Mouse (Mus musculus) MEL (cell line): ENCODE measurements around the gene Ung.

Experiments used
- E2F4 ChIP-seq: IDR thresholded peaks from 2 replicates; pipeline ENCODE4 v1.6.1; 2011; ENCODE audit warnings: low read depth, low read length, improper control_type of control experiment, borderline replicate concordance
- EP300 ChIP-seq, 2 experiments: IDR thresholded peaks; 2 replicates each; pipeline ENCODE4 v1.6.1; 2011; ENCODE audit warnings: improper control_type of control experiment in 2 of 2, low read length in 2 of 2, low read depth in 1 of 2, mild to moderate bottlenecking in 1 of 2
- POLR2A ChIP-seq, 2 experiments: IDR thresholded peaks; 2 replicates each; pipeline ENCODE4 v1.6.1; 2011 to 2012; ENCODE audit warnings: low read length in 2 of 2, mild to moderate bottlenecking in 2 of 2, control low read depth in 1 of 2, improper control_type of control experiment in 1 of 2, low read depth in 1 of 2, moderate library complexity in 1 of 2; ENCODE audit not compliant: control insufficient read depth in 1 of 2, insufficient read depth in 1 of 2, poor library complexity in 1 of 2
- SMC3 ChIP-seq: IDR thresholded peaks from 2 replicates; pipeline ENCODE4 v1.6.1; 2011; ENCODE audit warnings: low read depth, low read length, improper control_type of control experiment

- TF ChIP-seq EP300 (IDR thresholded peaks at IDR 0.05; ENCODE audit: low read depth in 1 of 2, low read length in 2 of 2), result no peak
- TF ChIP-seq SMC3, result no peak
- no peak for TF ChIP-seq POLR2A (IDR thresholded peaks at IDR 0.05; ENCODE audit: control insufficient read depth in 1 of 2, insufficient read depth in 1 of 2, low read depth in 1 of 2, low read length in 2 of 2, poor library complexity in 1 of 2)
- TF ChIP-seq E2F4, result no peak
These were observed 506 bp upstream of the Ung start for GRCm38 (mm10) chr5:114129550-114130210.
